Mouse (Mus musculus) heart, embryonic 14.5 days (tissue): Measurements from ENCODE around the gene Mib2. TPM values are rescaled to one million over a fixed set of nuclear protein-coding genes. Genes with fewer than 3 reads are reported as not detected.
"Not testable (repeated sequence)": the region's sequence is repeated elsewhere in the genome, so short reads cannot be mapped to it uniquely, and the experiment has no call there.

ENCODE experiments used
- ATAC-seq: fragments of 200-750 bp; cut with Nextera tagmentation; 2 replicates; pipeline ENCODE4 v1.8.0; 2017; ENCODE audit warnings: low read depth, moderate TSS enrichment; ENCODE audit not compliant: insufficient number of reproducible peaks, insufficient read depth, low FRiP score
- H3K27ac ChIP-seq, 2 experiments: fragments of 200-500 bp in 1 of 2; fragments of 300-500 bp in 1 of 2; sonication (generic) in 1 of 2; replicated peaks in 1 of 2; 2 replicates each; pipeline ENCODE4 v1.5.1; 2012 to 2014; ENCODE audit warnings: low read depth in 2 of 2, low read length in 2 of 2, control low read depth in 1 of 2, mild to moderate bottlenecking in 1 of 2, mixed read lengths in 1 of 2; ENCODE audit not compliant: control insufficient read depth in 1 of 2, insufficient read depth in 1 of 2
- H3K27me3 ChIP-seq: fragments of 300-500 bp; sonication (generic); 2 replicates; pipeline ENCODE4 v1.6.1; 2014; ENCODE audit warnings: mild to moderate bottlenecking, low read length, control low read depth; ENCODE audit not compliant: control insufficient read depth, insufficient read depth
- H3K36me3 ChIP-seq: fragments of 300-500 bp; sonication (generic); 2 replicates; pipeline ENCODE4 v1.6.1; 2014; ENCODE audit warnings: mild to moderate bottlenecking, control low read depth, low read length, mixed read lengths; ENCODE audit not compliant: control insufficient read depth, insufficient read depth
- H3K4me1 ChIP-seq, 2 experiments: fragments of 200-500 bp in 1 of 2; fragments of 300-500 bp in 1 of 2; sonication (generic) in 1 of 2; 2 replicates each; pipeline ENCODE4 v1.6.1; 2012 to 2014; ENCODE audit warnings: low read length in 2 of 2, control low read depth in 1 of 2, mixed read lengths in 1 of 2; ENCODE audit not compliant: control insufficient read depth in 2 of 2, insufficient read depth in 2 of 2
- H3K4me2 ChIP-seq: fragments of 300-500 bp; sonication (generic); 2 replicates; pipeline ENCODE4 v1.6.1; 2014; ENCODE audit warnings: mild to moderate bottlenecking, low read length
- H3K4me3 ChIP-seq, 2 experiments: fragments of 200-500 bp in 1 of 2; fragments of 300-500 bp in 1 of 2; sonication (generic) in 1 of 2; 2 replicates each; pipeline ENCODE4 v1.5.1; 2012 to 2014; ENCODE audit warnings: low read length in 2 of 2, mild to moderate bottlenecking in 2 of 2, control low read depth in 1 of 2, low read depth in 1 of 2, moderate library complexity in 1 of 2; ENCODE audit not compliant: control insufficient read depth in 1 of 2, insufficient read depth in 1 of 2
- H3K9ac ChIP-seq: fragments of 300-500 bp; sonication (generic); 2 replicates; pipeline ENCODE4 v1.6.1; 2014; ENCODE audit warnings: mild to moderate bottlenecking, low read length
- H3K9me3 ChIP-seq: fragments of 300-500 bp; sonication (generic); 2 replicates; pipeline ENCODE4 v1.6.1; 2016; ENCODE audit warnings: low read length, control low read depth; ENCODE audit not compliant: control insufficient read depth
- WGBS: fragments of 180-500 bp; shearing (Covaris S2); extraction: QIAGEN DNeasy Blood & Tissue Kit; methylation state at CpG from one replicate; pipeline ENCODE4 v1.1.7; 2014; 5-methylcytosine and 5-hydroxymethylcytosine counted together
- polyA plus RNA-seq: library from polyadenylated mRNA; unstranded; fragments of >200 nt; fragmentation: Nextera tagmentation; extraction: Ambion mirVana; gene quantifications from 2 replicates; pipeline ENCODE4 v1.2.1, GENCODE M21; 2014

Gene Mib2
- polyA plus RNA-seq, 1 experiment from 2014 or later: 15.3 TPM

GRCm38 (mm10) chr4:155653451-155654182 lies 15.4 kb downstream of the Mib2 start:
- Histone ChIP-seq H3K27ac (peak overlapping the region; percentile 75 to 87), H3K9ac (peak overlapping the region; percentile 80), H3K4me1 (peaks cover 37 to 40% of the 10 kb centered on the region in 2 experiments), H3K4me3 (peak overlapping the region; percentile 57 to 64), H3K9me3 (no peaks in the 10 kb centered on the region), H3K4me2 (peak overlapping the region; percentile 90), H3K27me3 (peaks cover 13% of the 10 kb centered on the region), H3K36me3 (peaks cover 47% of the 10 kb centered on the region)
- no peak for ATAC-seq
- WGBS: 1% methylated on average over 31 of the region's 31 CpGs

DNA sequence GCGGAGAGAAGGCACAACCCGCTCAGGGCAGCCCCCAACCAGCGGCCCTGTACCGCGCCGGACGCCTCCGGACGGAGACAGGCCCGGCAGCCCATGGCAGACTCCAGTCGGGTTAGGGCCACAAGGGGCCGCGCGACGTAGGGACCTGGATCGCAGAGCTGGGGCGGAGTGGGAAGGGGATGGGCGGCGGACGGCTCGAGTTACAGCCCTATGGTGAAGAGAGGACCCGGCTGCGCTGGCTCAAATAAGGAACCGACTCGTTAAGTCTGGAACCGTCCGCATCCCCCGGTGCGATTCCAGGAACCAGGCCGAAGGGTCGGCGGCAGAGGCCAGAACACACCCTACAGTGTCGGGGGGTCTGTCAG lies 15.9 kb downstream of the Mib2 start, which contains the start of gene Mmp23:
Mmp23 (minus strand) TSS at position 299 of the 365 bp plus-strand sequence.
- ATAC-seq: peak; percentile 41
- Histone ChIP-seq H3K27ac (peak within 1 kb of the TSS; percentile 75 to 87), H3K36me3 (peaks cover 49% of the 10 kb centered on the region), H3K9ac (peak within 1 kb of the TSS; percentile 80), H3K4me2 (peak within 1 kb of the TSS; percentile 90), H3K9me3 (no peaks in the 10 kb centered on the region), H3K4me3 (peak within 1 kb of the TSS; percentile 57 to 64), H3K4me1 (peaks cover 37 to 40% of the 10 kb centered on the region in 2 experiments), H3K27me3 (peaks cover 13% of the 10 kb centered on the region)
- WGBS: under 1% methylated on average over 33 of the region's 33 CpGs

- H3K4me3 ChIP-seq: peak overlapping the region; percentile 57 to 64
- peaks cover 50% of the 10 kb centered on the region for H3K36me3 ChIP-seq
- no peak for ATAC-seq
- H3K27me3 ChIP-seq: peaks cover 13% of the 10 kb centered on the region
- peak overlapping the region; percentile 80 for H3K9ac ChIP-seq
- no peaks in the 10 kb centered on the region for H3K9me3 ChIP-seq
- H3K4me1 ChIP-seq: peaks cover 37 to 40% of the 10 kb centered on the region in 2 experiments
- WGBS: 24% methylated on average over 36 of the region's 36 CpGs
- H3K27ac ChIP-seq: peak overlapping the region; percentile 75 to 87
- peak overlapping the region; percentile 90 for H3K4me2 ChIP-seq
Observed at GRCm38 (mm10) chr4:155652283-155653085, 16.5 kb downstream of the Mib2 start.

- Histone ChIP-seq H3K9ac (peak overlapping the region; percentile 80), H3K4me3 (peak overlapping the region; percentile 57 to 64), H3K36me3 (peaks cover 51% of the 10 kb centered on the region), H3K9me3 (no peaks in the 10 kb centered on the region), H3K27me3 (peaks cover 13% of the 10 kb centered on the region), H3K4me1 (peaks cover 37 to 40% of the 10 kb centered on the region in 2 experiments), H3K27ac (peak overlapping the region; percentile 76 to 87), H3K4me2 (peak overlapping the region; percentile 90)
- 50% methylated on average over 15 of the region's 15 CpGs for WGBS
- ATAC-seq: peak; percentile 38
Observed at GRCm38 (mm10) chr4:155651553-155652269, 17.3 kb downstream of the Mib2 start.

- Histone ChIP-seq H3K4me2 (no peak overlapping the region), H3K4me3 (no peak overlapping the region), H3K4me1 (peaks cover 29% of the 10 kb centered on the region in 2 experiments), H3K27ac (no peak overlapping the region), H3K9me3 (no peaks in the 10 kb centered on the region), H3K36me3 (peaks cover 65% of the 10 kb centered on the region), H3K9ac (no peak overlapping the region), H3K27me3 (peaks cover 7% of the 10 kb centered on the region)
- 92% methylated on average over 11 of the region's 11 CpGs for WGBS
- ATAC-seq: no peak
Observed at GRCm38 (mm10) chr4:155649355-155649754, 19.6 kb downstream of the Mib2 start.

GRCm38 (mm10) chr4:155645721-155646120 lies 23.3 kb downstream of the Mib2 start:
- peaks cover 93% of the 10 kb centered on the region for H3K36me3 ChIP-seq
- 79% methylated on average over 5 of the region's 5 CpGs for WGBS
- ATAC-seq: no peak

GRCm38 (mm10) chr4:155645308-155645707 lies 23.7 kb downstream of the Mib2 start, which contains the start of gene Gm10563:
TSS of gene Gm10563 (minus strand) at chr4:155645408.
- H3K27me3 ChIP-seq, H3K4me2 ChIP-seq, ATAC-seq, H3K9ac ChIP-seq, H3K4me1 ChIP-seq, H3K9me3 ChIP-seq, H3K27ac ChIP-seq, H3K4me3 ChIP-seq: not testable (repeated sequence)
- 89% methylated on average over 2 of the region's 2 CpGs for WGBS
- peaks cover 93% of the 10 kb centered on the region for H3K36me3 ChIP-seq

More at GRCm38 (mm10) chr4:155645721-155646120, 23.3 kb downstream of the Mib2 start:
- H3K9ac ChIP-seq: no peak overlapping the region
- no peaks in the 10 kb centered on the region for H3K4me1 ChIP-seq
- H3K4me2 ChIP-seq: no peak overlapping the region
- H3K4me3 ChIP-seq: no peak overlapping the region
- H3K9me3 ChIP-seq: no peaks in the 10 kb centered on the region
- no peaks in the 10 kb centered on the region for H3K27me3 ChIP-seq
- no peak overlapping the region for H3K27ac ChIP-seq
